Mouse (Mus musculus) liver, embryonic 13.5 days (tissue): Measurements from ENCODE around the gene Kif17. TPM values are rescaled to one million over a fixed set of nuclear protein-coding genes. Genes with fewer than 3 reads are reported as not detected.

ENCODE experiments used
- ATAC-seq: fragments of 200-750 bp; cut with Nextera tagmentation; 2 replicates; pipeline ENCODE4 v1.8.0; 2017; ENCODE audit warnings: low read depth, mild to moderate bottlenecking, moderate number of reproducible peaks, moderate library complexity
- DNase-seq: peaks from one replicate; pipeline ENCODE4 v3.0.0; 2022
- H3K27ac ChIP-seq: fragments of 300-500 bp; sonication (generic); 2 replicates; pipeline ENCODE4 v1.5.1; 2015; ENCODE audit warnings: moderate library complexity, mild to moderate bottlenecking, inconsistent platforms
- H3K27me3 ChIP-seq: fragments of 300-500 bp; sonication (generic); 2 replicates; pipeline ENCODE4 v1.6.1; 2015; ENCODE audit warnings: mild to moderate bottlenecking, inconsistent platforms
- H3K36me3 ChIP-seq: fragments of 300-500 bp; sonication (generic); 2 replicates; pipeline ENCODE4 v1.6.1; 2015; ENCODE audit warnings: mild to moderate bottlenecking, inconsistent platforms
- H3K4me1 ChIP-seq: fragments of 300-500 bp; sonication (generic); replicated peaks from 2 replicates; pipeline ENCODE4 v1.6.1; 2015; ENCODE audit warnings: inconsistent platforms
- H3K4me2 ChIP-seq: fragments of 300-500 bp; sonication (generic); 2 replicates; pipeline ENCODE4 v1.6.1; 2015; ENCODE audit warnings: inconsistent platforms, mild to moderate bottlenecking, moderate library complexity
- H3K4me3 ChIP-seq: fragments of 300-500 bp; sonication (generic); replicated peaks from 2 replicates; pipeline ENCODE4 v1.5.1; 2015; ENCODE audit warnings: mild to moderate bottlenecking, inconsistent platforms
- H3K9ac ChIP-seq: fragments of 300-500 bp; sonication (generic); 2 replicates; pipeline ENCODE4 v1.6.1; 2015; ENCODE audit warnings: mild to moderate bottlenecking, inconsistent platforms
- H3K9me3 ChIP-seq: fragments of 300-500 bp; sonication (generic); replicated peaks from 2 replicates; pipeline ENCODE4 v1.6.1; 2016; ENCODE audit warnings: inconsistent platforms
- WGBS: fragments of 180-500 bp; shearing (Covaris S2); methylation state at CpG from one replicate; pipeline ENCODE4 v1.1.7; 2015; ENCODE audit not compliant: insufficient replicate concordance; 5-methylcytosine and 5-hydroxymethylcytosine counted together
- polyA plus RNA-seq: library from polyadenylated mRNA; unstranded; fragments of >200 nt; fragmentation: Nextera tagmentation; extraction: Ambion mirVana; gene quantifications from 2 replicates; pipeline ENCODE4 v1.2.1, GENCODE M21; 2015

Kif17 gene
- polyA plus RNA-seq, result 0.23 and 0.32 TPM in 2 replicates

DNA sequence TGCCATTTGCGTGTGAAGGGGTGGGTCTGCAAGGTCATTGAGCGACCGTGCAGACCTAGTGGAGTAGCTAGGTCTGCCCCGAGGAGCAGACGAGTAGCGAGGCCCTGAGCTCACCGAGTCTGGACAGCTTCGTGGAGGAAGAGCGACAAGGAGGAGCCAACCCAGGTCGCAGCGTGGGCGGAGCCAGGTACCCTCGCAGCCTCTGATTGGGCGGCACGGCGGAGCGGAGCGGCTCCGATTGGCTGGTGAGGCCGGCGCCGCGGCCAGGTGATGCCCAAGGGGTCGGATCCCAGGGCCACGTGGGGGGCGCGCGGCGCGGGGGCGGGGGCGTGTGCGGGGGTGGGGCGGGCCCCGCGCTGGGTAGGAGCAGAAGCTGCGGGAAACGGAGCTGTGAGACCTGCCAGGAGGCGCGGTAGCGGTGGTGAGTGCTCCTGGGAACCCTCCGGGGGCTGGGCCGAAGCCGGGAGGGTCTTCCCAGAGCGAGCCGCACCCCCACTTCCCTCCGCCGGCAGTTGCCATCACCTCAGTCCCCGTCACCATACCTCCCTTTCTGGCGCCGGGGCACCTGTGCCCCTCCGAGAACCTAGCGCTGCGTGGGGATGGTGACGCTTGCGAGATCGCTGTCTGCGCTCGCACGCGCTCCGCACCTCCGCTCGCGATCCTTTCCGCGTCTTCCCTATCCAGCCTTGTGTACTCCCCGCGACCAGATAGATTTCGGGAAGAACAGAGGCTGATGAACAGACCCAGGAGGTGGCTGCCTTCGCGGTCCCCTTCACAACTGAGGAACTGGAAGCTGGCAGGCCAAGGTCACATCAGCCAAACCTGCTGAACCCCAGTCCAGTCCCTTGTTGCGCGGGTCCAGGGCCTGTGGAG, at the start of gene Kif17, which contains the start of gene Sh2d5:
Gene Kif17, plus strand, starts transcription at position 348 of the 873 bp plus-strand sequence.
Gene Sh2d5, plus strand, starts transcription at position 316 of the 873 bp plus-strand sequence.
- Histone ChIP-seq H3K4me1 (peaks cover 33% of the 10 kb centered on the region), H3K9ac (peak within 1 kb of the TSS; percentile 46), H3K4me3 (peak within 1 kb of the TSS; percentile 60), H3K9me3 (no peaks in the 10 kb centered on the region), H3K36me3 (peaks cover 25% of the 10 kb centered on the region), H3K4me2 (peak within 1 kb of the TSS; percentile 88), H3K27me3 (peaks cover 56% of the 10 kb centered on the region), H3K27ac (no peak within 1 kb of the TSS)
- ATAC-seq (peak; percentile 84), DNase-seq (peak; percentile 69)
- WGBS, result 1% methylated on average over 65 of the region's 74 CpGs

- 73% methylated on average over 3 of the region's 3 CpGs for WGBS
- ATAC-seq, result no peak
- Histone ChIP-seq H3K27ac (no peak overlapping the region), H3K4me1 (no peaks in the 10 kb centered on the region), H3K4me2 (no peak overlapping the region), H3K4me3 (no peak overlapping the region), H3K9ac (no peak overlapping the region), H3K36me3 (peaks cover 81% of the 10 kb centered on the region), H3K9me3 (no peaks in the 10 kb centered on the region), H3K27me3 (no peaks in the 10 kb centered on the region)
- no peak for DNase-seq
Observed at GRCm38 (mm10) chr4:138200769-138201168, 49.5 kb upstream of the Kif17 start.

DNA sequence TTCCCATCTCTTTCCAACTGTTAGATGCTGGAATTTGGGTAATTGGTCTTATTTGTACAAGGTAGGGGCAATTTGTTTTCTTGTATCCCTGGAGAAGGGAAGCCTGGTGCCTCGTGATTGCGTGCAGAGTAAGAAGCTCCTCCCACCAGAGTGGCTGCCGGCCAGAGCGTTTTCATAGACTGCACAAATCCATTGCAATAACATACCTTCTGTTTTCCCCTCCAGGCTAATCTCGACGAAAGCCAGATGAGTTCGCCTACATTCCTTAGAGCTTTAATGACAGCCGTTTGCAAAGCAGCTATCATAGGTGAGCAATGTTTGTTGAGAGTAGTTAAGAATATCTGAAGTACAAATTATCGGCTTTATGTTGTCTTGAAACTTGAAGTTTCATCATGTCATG, 48.5 kb upstream of the Kif17 start:
- ATAC-seq (no peak), DNase-seq (no peak)
- H3K27ac ChIP-seq, result no peak overlapping the region
- peaks cover 76% of the 10 kb centered on the region for H3K36me3 ChIP-seq
- no peak overlapping the region for H3K4me2 ChIP-seq
- H3K27me3 ChIP-seq, result no peaks in the 10 kb centered on the region
- H3K4me1 ChIP-seq, result no peaks in the 10 kb centered on the region
- H3K9ac ChIP-seq, result no peak overlapping the region
- WGBS, result 78% methylated on average over 9 of the region's 9 CpGs
- H3K9me3 ChIP-seq, result no peaks in the 10 kb centered on the region
- no peak overlapping the region for H3K4me3 ChIP-seq

- ATAC-seq (no peak), DNase-seq (no peak)
- H3K4me3 ChIP-seq, result no peak overlapping the region
- no peaks in the 10 kb centered on the region for H3K9me3 ChIP-seq
- H3K36me3 ChIP-seq, result peaks cover 34% of the 10 kb centered on the region
- H3K9ac ChIP-seq, result no peak overlapping the region
- H3K4me2 ChIP-seq, result no peak overlapping the region
- H3K27me3 ChIP-seq, result no peaks in the 10 kb centered on the region
- H3K27ac ChIP-seq, result no peak overlapping the region
- no peaks in the 10 kb centered on the region for H3K4me1 ChIP-seq
- 75% methylated on average over 5 of the region's 5 CpGs for WGBS
Observed at GRCm38 (mm10) chr4:138210116-138210515, 40.1 kb upstream of the Kif17 start.

GRCm38 (mm10) chr4:138213861-138214260, 36.4 kb upstream of the Kif17 start:
- no peak overlapping the region for H3K27ac ChIP-seq
- H3K36me3 ChIP-seq, result peaks cover 7% of the 10 kb centered on the region
- DNase-seq (no peak), ATAC-seq (no peak)
- H3K9me3 ChIP-seq, result no peaks in the 10 kb centered on the region
- no peak overlapping the region for H3K9ac ChIP-seq
- no peaks in the 10 kb centered on the region for H3K27me3 ChIP-seq
- no peak overlapping the region for H3K4me3 ChIP-seq
- peaks cover 18% of the 10 kb centered on the region for H3K4me1 ChIP-seq
- no peak overlapping the region for H3K4me2 ChIP-seq
- 75% methylated on average over 3 of the region's 3 CpGs for WGBS

DNA sequence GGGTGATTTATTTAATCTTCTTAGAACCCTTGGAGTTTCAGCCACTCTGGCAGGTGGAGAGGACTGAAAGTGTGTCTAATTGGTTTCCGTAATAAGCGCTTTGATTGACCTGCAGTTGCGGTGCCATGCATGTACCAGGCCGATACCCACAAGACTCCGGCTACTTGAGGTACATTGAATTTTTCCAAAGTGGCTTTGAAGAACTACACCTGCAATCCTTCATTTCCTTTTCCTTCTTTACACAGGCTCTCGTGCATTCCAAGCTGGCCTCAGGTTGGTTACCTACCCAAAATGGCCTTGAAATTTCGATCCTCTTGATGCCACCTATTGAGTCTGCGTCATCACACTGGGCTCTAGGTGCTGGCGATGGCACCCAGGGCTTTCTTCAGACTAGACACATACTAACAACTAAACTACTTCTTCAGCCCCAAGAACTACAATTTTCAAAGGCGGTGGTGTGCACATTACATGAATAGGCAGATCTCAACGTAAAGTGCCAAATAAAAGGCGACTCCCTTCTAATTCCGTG, 34.5 kb upstream of the Kif17 start:
- DNase-seq (no peak), ATAC-seq (no peak)
- Histone ChIP-seq H3K9me3 (no peaks in the 10 kb centered on the region), H3K4me1 (peaks cover 37% of the 10 kb centered on the region), H3K27ac (peak overlapping the region; percentile 94), H3K36me3 (peaks cover 4% of the 10 kb centered on the region; the same call in 1 of the 2 replicates), H3K27me3 (no peaks in the 10 kb centered on the region), H3K9ac (peak overlapping the region; percentile 96), H3K4me2 (peak overlapping the region; percentile 86), H3K4me3 (peak overlapping the region; percentile 98)
- WGBS, result 46% methylated on average over 13 of the region's 13 CpGs

DNA sequence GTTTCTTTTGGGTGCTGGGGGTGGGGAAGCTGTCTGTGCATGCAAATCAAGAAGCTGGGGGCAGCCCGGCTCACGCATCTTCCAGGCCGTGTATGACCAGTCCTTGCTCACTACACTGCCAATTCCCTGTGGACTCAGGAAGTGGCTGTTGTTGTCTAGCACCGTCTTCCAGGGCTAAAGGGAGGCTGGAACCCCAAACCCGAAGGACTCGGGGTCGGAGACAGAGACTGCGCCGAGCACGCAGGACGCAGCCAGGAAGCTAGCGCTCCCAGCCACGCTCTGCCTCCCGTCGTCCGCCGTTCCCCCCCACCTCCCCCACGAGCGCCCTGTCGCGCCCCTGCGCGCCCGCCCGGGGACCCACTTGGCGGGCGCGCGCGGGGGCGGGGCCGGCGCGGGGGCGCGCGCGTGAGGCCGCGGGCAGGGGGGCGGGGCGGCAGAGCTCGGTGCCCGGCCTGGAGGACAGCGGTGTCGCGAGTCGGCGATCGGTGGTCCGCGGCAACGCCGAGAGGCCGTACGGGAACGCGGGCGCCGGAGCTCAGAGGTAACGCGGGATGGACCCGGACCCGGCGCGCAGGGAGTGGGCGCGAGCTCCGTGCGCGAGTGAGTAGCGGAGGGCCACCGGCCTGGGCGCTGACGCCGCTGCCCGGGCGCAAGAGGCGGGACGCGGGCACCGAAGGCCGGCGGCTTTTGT, 33.9 kb upstream of the Kif17 start, which contains the start of gene Hp1bp3:
Gene Hp1bp3, plus strand, starts transcription at position 97 of the 691 bp plus-strand sequence.
- Histone ChIP-seq H3K27me3 (no peaks in the 10 kb centered on the region), H3K27ac (peak within 1 kb of the TSS; percentile 98), H3K9ac (peak within 1 kb of the TSS; percentile 99), H3K4me3 (peak within 1 kb of the TSS; percentile 98), H3K4me2 (peak within 1 kb of the TSS; percentile 86), H3K36me3 (peaks cover 9% of the 10 kb centered on the region), H3K9me3 (no peaks in the 10 kb centered on the region), H3K4me1 (peaks cover 43% of the 10 kb centered on the region)
- peak; percentile 55 for DNase-seq
- peak; percentile 45 for ATAC-seq
- WGBS, result 1% methylated on average over 67 of the region's 84 CpGs

- Histone ChIP-seq H3K4me2 (peak overlapping the region; percentile 86), H3K9me3 (no peaks in the 10 kb centered on the region), H3K4me3 (peak overlapping the region; percentile 98), H3K27me3 (no peaks in the 10 kb centered on the region), H3K36me3 (peaks cover 13% of the 10 kb centered on the region), H3K27ac (peak overlapping the region; percentile 98), H3K9ac (peak overlapping the region; percentile 99), H3K4me1 (peaks cover 47% of the 10 kb centered on the region)
- peak; percentile 95 for ATAC-seq
- under 1% methylated on average over 48 of the region's 68 CpGs for WGBS
- DNase-seq, result peak; percentile 96
Observed at GRCm38 (mm10) chr4:138216891-138217392, 33.3 kb upstream of the Kif17 start.

DNA sequence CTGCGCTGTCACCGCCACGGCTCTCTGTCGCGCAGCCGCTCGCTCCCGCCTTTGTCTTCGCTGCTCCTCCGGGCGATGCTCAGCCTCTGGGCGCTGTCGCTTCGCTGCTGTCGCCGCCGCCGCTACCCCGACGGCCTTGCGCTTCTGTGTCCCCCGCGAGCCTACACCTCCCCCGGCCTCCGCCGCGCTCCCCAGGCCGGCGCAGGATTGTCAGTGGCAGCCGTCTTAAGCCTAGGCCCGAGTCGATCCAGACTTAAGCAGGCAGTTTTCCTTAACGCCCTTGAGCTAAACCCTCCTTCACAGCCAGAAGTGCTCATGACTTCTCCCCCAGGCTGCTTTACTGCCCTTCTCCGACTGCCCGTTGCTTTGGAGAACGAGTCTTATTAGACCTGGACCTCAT, 32.8 kb upstream of the Kif17 start:
- peaks cover 52% of the 10 kb centered on the region for H3K4me1 ChIP-seq
- DNase-seq, result no peak
- under 1% methylated on average over 36 of the region's 36 CpGs for WGBS

DNA sequence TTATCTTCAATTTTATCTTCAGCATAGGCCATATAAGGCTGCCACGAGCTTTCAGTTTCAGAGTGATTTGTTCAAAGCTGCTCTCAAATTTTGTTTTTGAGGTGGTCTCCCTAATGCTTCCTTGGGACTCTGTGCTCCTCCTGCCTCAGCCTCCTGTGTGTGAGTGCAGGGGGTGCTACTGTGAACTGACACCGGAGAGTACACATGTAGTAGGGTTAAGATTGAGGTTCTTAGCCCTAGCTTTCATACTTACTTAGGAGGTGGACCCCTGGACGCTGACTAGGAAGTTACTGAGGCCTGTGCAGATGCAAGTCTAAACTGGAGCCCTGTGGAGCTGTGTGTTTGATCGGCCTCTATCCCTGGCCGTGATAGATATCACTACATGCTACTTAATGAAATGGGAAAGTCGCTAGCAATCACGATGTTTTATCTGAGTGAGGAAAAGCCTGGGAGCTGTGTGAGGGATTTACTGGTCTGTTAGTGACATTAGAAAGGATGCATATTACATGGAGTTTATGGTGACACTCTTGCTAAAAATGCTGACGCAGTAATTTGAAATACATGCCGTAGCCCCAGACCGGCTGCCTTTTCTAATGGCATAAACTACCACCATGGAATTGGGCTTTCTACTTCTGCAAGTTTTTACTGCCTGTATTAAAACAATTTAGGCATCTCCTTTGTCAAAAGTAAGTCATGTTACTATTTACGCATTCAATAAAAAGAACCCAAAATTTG, 32.1 kb upstream of the Kif17 start:
- Histone ChIP-seq H3K4me1 (peaks cover 54% of the 10 kb centered on the region), H3K9ac (peak overlapping the region; percentile 99), H3K27ac (peak overlapping the region; percentile 98), H3K4me3 (peak overlapping the region; percentile 98), H3K27me3 (no peaks in the 10 kb centered on the region), H3K36me3 (peaks cover 25% of the 10 kb centered on the region), H3K9me3 (no peaks in the 10 kb centered on the region), H3K4me2 (peak overlapping the region; percentile 86)
- DNase-seq (peak; percentile 16), ATAC-seq (no peak)
- 41% methylated on average over 11 of the region's 11 CpGs for WGBS

More for the DNA sequence above, 32.8 kb upstream of the Kif17 start:
- peak; percentile 18 for ATAC-seq
- H3K9ac ChIP-seq, result peak overlapping the region; percentile 99
- peak overlapping the region; percentile 86 for H3K4me2 ChIP-seq
- peaks cover 18% of the 10 kb centered on the region for H3K36me3 ChIP-seq
- peak overlapping the region; percentile 98 for H3K27ac ChIP-seq
- no peaks in the 10 kb centered on the region for H3K27me3 ChIP-seq
- no peaks in the 10 kb centered on the region for H3K9me3 ChIP-seq
- H3K4me3 ChIP-seq, result peak overlapping the region; percentile 98
